Mouse (Mus musculus): Measurements from ENCODE around the gene Iqck. TPM values are rescaled to one million over a fixed set of nuclear protein-coding genes. Genes with fewer than 3 reads are reported as not detected.
A peak's percentile ranks its signal among the peaks of the same experiment; 100 is the strongest.

The Iqck gene
- polyA plus RNA-seq, 2 experiments from 2014 or later = 0.12 TPM; not detected in 1

- no peak for ATAC-seq
Measured at GRCm38 (mm10) chr7:118851571-118851970, 4.0 kb upstream of the Iqck start.

GRCm38 (mm10) chr7:118852611-118853010 lies 2.9 kb upstream of the Iqck start:
- no peak for ATAC-seq

GRCm38 (mm10) chr7:118854606-118855005 lies 946 bp upstream of the Iqck start:
- no peak for ATAC-seq

- ATAC-seq = peak; percentile 16
Measured at GRCm38 (mm10) chr7:118855877-118856304, 339 bp downstream of the Iqck start, which contains the start of gene Knop1. TSS of gene Knop1 (minus strand) at chr7:118856254.

- ATAC-seq = no peak
Measured at GRCm38 (mm10) chr7:118858640-118859039, 3.1 kb downstream of the Iqck start.

- no peak for ATAC-seq
Measured at GRCm38 (mm10) chr7:118865362-118865761, 9.8 kb downstream of the Iqck start.

- no peak for ATAC-seq
Measured at GRCm38 (mm10) chr7:118879466-118880029, 24.0 kb downstream of the Iqck start.

- ATAC-seq = no peak
Measured at GRCm38 (mm10) chr7:118883957-118884356, 28.4 kb downstream of the Iqck start.

- ATAC-seq = no peak
Measured at GRCm38 (mm10) chr7:118884969-118885368, 29.4 kb downstream of the Iqck start.

- no peak for ATAC-seq
Measured at GRCm38 (mm10) chr7:118887303-118888055, 31.9 kb downstream of the Iqck start.

GRCm38 (mm10) chr7:118889046-118889680 lies 33.6 kb downstream of the Iqck start:
- no peak for ATAC-seq

GRCm38 (mm10) chr7:118895469-118896450 lies 40.2 kb downstream of the Iqck start:
- ATAC-seq = no peak

GRCm38 (mm10) chr7:118898063-118898462 lies 42.5 kb downstream of the Iqck start:
- ATAC-seq = no peak

- no peak for ATAC-seq
Measured at GRCm38 (mm10) chr7:118900090-118900489, 44.5 kb downstream of the Iqck start.

GRCm38 (mm10) chr7:118902944-118903343 lies 47.4 kb downstream of the Iqck start:
- no peak for ATAC-seq

GRCm38 (mm10) chr7:118903879-118904278 lies 48.3 kb downstream of the Iqck start:
- no peak for ATAC-seq

GRCm38 (mm10) chr7:118904530-118904929 lies 49.0 kb downstream of the Iqck start:
- ATAC-seq = no peak

- no peak for ATAC-seq
Measured at GRCm38 (mm10) chr7:118908961-118909515, 53.5 kb downstream of the Iqck start.

- no peak for ATAC-seq
Measured at GRCm38 (mm10) chr7:118910464-118910863, 54.9 kb downstream of the Iqck start.

- no peak for ATAC-seq
Measured at GRCm38 (mm10) chr7:118911170-118911569, 55.6 kb downstream of the Iqck start.

GRCm38 (mm10) chr7:118911571-118911970 lies 56.0 kb downstream of the Iqck start:
- no peak for ATAC-seq

GRCm38 (mm10) chr7:118912049-118912490 lies 56.5 kb downstream of the Iqck start:
- ATAC-seq = no peak

Data from activated CD4-positive, CD25-positive, alpha-beta regulatory T cell, adult 4 months (primary cell).